Mouse (Mus musculus) G1E (cell line): ENCODE measurements around the gene Slc24a3. TPM values are rescaled to one million over a fixed set of nuclear protein-coding genes. Genes with fewer than 3 reads are reported as not detected.

Experiments used
- ATAC-seq: 2 replicates; pipeline ENCODE4 v1.8.0; 2016; ENCODE audit warnings: mild to moderate bottlenecking; ENCODE audit not compliant: insufficient number of reproducible peaks, poor library complexity, low FRiP score, severe bottlenecking; ENCODE audit errors: extremely low read depth
- DNase-seq: peaks from one replicate; pipeline ENCODE4 v3.0.0; 2012; ENCODE audit warnings: low spot score
- H3K27me3 ChIP-seq: 2 replicates; pipeline ENCODE4 v1.6.1; 2012; ENCODE audit warnings: mild to moderate bottlenecking, low read length, inconsistent platforms; ENCODE audit not compliant: insufficient read depth
- H3K36me3 ChIP-seq: replicated peaks from 2 replicates; pipeline ENCODE3; 2012; ENCODE audit warnings: mild to moderate bottlenecking, inconsistent platforms
- H3K4me1 ChIP-seq: 2 replicates; pipeline ENCODE4 v1.6.1; 2012; ENCODE audit warnings: low read depth, low read length, inconsistent platforms, mixed read lengths; ENCODE audit not compliant: insufficient read depth
- H3K4me3 ChIP-seq: 2 replicates; pipeline ENCODE4 v1.5.1; 2012; ENCODE audit warnings: low read depth, mild to moderate bottlenecking, inconsistent platforms, low read length, moderate library complexity, mixed read lengths
- H3K9me3 ChIP-seq: replicated peaks from 2 replicates; pipeline ENCODE4 v1.6.1; 2012; ENCODE audit warnings: inconsistent platforms
- CTCF ChIP-seq: IDR thresholded peaks from 2 replicates; pipeline ENCODE4 v1.5.1; 2012; ENCODE audit warnings: low read depth, low read length, inconsistent platforms, mixed read lengths
- GATA1 ChIP-seq: IDR thresholded peaks from 2 replicates; pipeline ENCODE4 v1.6.1; 2012; ENCODE audit warnings: borderline replicate concordance, low read length, inconsistent platforms, mixed read lengths
- GATA2 ChIP-seq: IDR thresholded peaks from 2 replicates; pipeline ENCODE4 v1.6.1; 2012; ENCODE audit warnings: low read depth, low read length, inconsistent platforms, borderline replicate concordance
- POLR2AphosphoS5 ChIP-seq: IDR thresholded peaks from 2 replicates; pipeline ENCODE4 v1.6.1; 2012; ENCODE audit warnings: low read depth, low read length, inconsistent platforms; ENCODE audit not compliant: insufficient replicate concordance
- TAL1 ChIP-seq: conservative IDR thresholded peaks from 2 replicates; pipeline ENCODE4 v1.6.1; 2012; ENCODE audit warnings: low read depth, low read length, inconsistent platforms, mixed read lengths
- polyA plus RNA-seq: library from polyadenylated mRNA; stranded (reverse); fragments of >175 nt; gene quantifications from 2 replicates; pipeline ENCODE4 v1.2.3, GENCODE M21; 2012
- total RNA-seq, 2 experiments: library from RNA; stranded (forward) in 1 of 2; stranded (reverse) in 1 of 2; fragments of 200-1000 nt in 1 of 2; fragments of >200 nt in 1 of 2; fragmentation: Nextera tagmentation in 1 of 2; gene quantifications; 2 replicates each; pipeline ENCODE4 v1.2.3; 2014 to 2017

Gene Slc24a3
- total and polyA plus RNA-seq, 3 experiments: 0.16 TPM; not detected in 2

- Histone ChIP-seq H3K9me3 (peaks cover 21% of the 10 kb centered on the region), H3K27me3 (no peaks in the 10 kb centered on the region), H3K36me3 (no peaks in the 10 kb centered on the region), H3K4me3 (no peak overlapping the region), H3K4me1 (no peaks in the 10 kb centered on the region)
- TF ChIP-seq GATA1 (no peak), GATA2 (no peak), POLR2AphosphoS5 (no peak), TAL1 (no peak), CTCF (no peak)
- ATAC-seq: no peak
- DNase-seq: no peak
These were observed 66.2 kb downstream of the Slc24a3 start for GRCm38 (mm10) chr2:145233547-145234398.

GRCm38 (mm10) chr2:145246384-145246783, 78.8 kb downstream of the Slc24a3 start:
- H3K9me3 ChIP-seq: peaks cover 11% of the 10 kb centered on the region
- DNase-seq (no peak), ATAC-seq (no peak)
- no peaks in the 10 kb centered on the region for H3K36me3 ChIP-seq
- no peaks in the 10 kb centered on the region for H3K27me3 ChIP-seq
- H3K4me3 ChIP-seq: no peak overlapping the region
- no peaks in the 10 kb centered on the region for H3K4me1 ChIP-seq
- TF ChIP-seq CTCF (no peak), GATA1 (no peak), TAL1 (no peak), GATA2 (no peak), POLR2AphosphoS5 (no peak)

- H3K9me3 ChIP-seq: peaks cover 17% of the 10 kb centered on the region
- ATAC-seq (no peak), DNase-seq (no peak)
- H3K4me1 ChIP-seq: no peaks in the 10 kb centered on the region
- no peak overlapping the region for H3K4me3 ChIP-seq
- H3K36me3 ChIP-seq: no peaks in the 10 kb centered on the region
- no peaks in the 10 kb centered on the region for H3K27me3 ChIP-seq
- TF ChIP-seq TAL1 (no peak), GATA2 (no peak), GATA1 (no peak), CTCF (no peak), POLR2AphosphoS5 (no peak)
These were observed 80.6 kb downstream of the Slc24a3 start for GRCm38 (mm10) chr2:145248185-145248584.

GRCm38 (mm10) chr2:145257332-145257731, 89.8 kb downstream of the Slc24a3 start:
- peaks cover 33% of the 10 kb centered on the region for H3K9me3 ChIP-seq
- no peaks in the 10 kb centered on the region for H3K27me3 ChIP-seq
- no peak overlapping the region for H3K4me3 ChIP-seq
- no peak for ATAC-seq
- no peaks in the 10 kb centered on the region for H3K4me1 ChIP-seq
- no peaks in the 10 kb centered on the region for H3K36me3 ChIP-seq
- TF ChIP-seq TAL1 (no peak), GATA2 (no peak), CTCF (no peak), GATA1 (no peak), POLR2AphosphoS5 (no peak)
- no peak for DNase-seq

- no peaks in the 10 kb centered on the region for H3K27me3 ChIP-seq
- DNase-seq (no peak), ATAC-seq (no peak)
- peaks cover 32% of the 10 kb centered on the region for H3K9me3 ChIP-seq
- H3K4me1 ChIP-seq: no peaks in the 10 kb centered on the region
- H3K4me3 ChIP-seq: no peak overlapping the region
- TF ChIP-seq CTCF (no peak), GATA2 (no peak), POLR2AphosphoS5 (no peak), TAL1 (no peak), GATA1 (no peak)
- no peaks in the 10 kb centered on the region for H3K36me3 ChIP-seq
These were observed 90.3 kb downstream of the Slc24a3 start for GRCm38 (mm10) chr2:145257855-145258254.

- Histone ChIP-seq H3K36me3 (no peaks in the 10 kb centered on the region), H3K4me3 (no peak overlapping the region), H3K4me1 (no peaks in the 10 kb centered on the region), H3K27me3 (no peaks in the 10 kb centered on the region), H3K9me3 (peaks cover 24% of the 10 kb centered on the region)
- no peak for TF ChIP-seq GATA1
- no peak for TF ChIP-seq CTCF
- TF ChIP-seq POLR2AphosphoS5: no peak
- no peak for TF ChIP-seq GATA2
- no peak for ATAC-seq
- no peak for DNase-seq
These were observed 93.0 kb downstream of the Slc24a3 start for GRCm38 (mm10) chr2:145260574-145260973.
